Mouse (Mus musculus) hindbrain, postnatal 0 days (tissue): ENCODE measurements around the gene Rfng. TPM values are rescaled to one million over a fixed set of nuclear protein-coding genes. Genes with fewer than 3 reads are reported as not detected.
A peak's percentile ranks its signal among the peaks of the same experiment; 100 is the strongest.

ENCODE experiments used
- ATAC-seq: fragments of 200-750 bp; cut with Nextera tagmentation; 2 replicates; pipeline ENCODE4 v1.8.0; 2017; ENCODE audit warnings: mild to moderate bottlenecking, moderate TSS enrichment, moderate library complexity
- DNase-seq: peaks from one replicate; pipeline ENCODE4 v3.0.0-alpha.2; 2015; ENCODE audit warnings: low spot score
- H3K27ac ChIP-seq: fragments of 300-500 bp; sonication (generic); 2 replicates; pipeline ENCODE4 v1.5.1; 2014; ENCODE audit warnings: mild to moderate bottlenecking
- H3K27me3 ChIP-seq: fragments of 300-500 bp; sonication (generic); 2 replicates; pipeline ENCODE4 v1.6.1; 2014; ENCODE audit warnings: low read length, mixed read lengths; ENCODE audit not compliant: insufficient read depth
- H3K36me3 ChIP-seq: fragments of 300-500 bp; sonication (generic); 2 replicates; pipeline ENCODE4 v1.6.1; 2014; ENCODE audit warnings: low read length, mixed read lengths; ENCODE audit not compliant: insufficient read depth
- H3K4me1 ChIP-seq: fragments of 300-500 bp; sonication (generic); 2 replicates; pipeline ENCODE4 v1.6.1; 2014; ENCODE audit warnings: antibody characterized with exemption, low read length, mixed read lengths; ENCODE audit not compliant: insufficient read depth
- H3K4me2 ChIP-seq: fragments of 300-500 bp; sonication (generic); 2 replicates; pipeline ENCODE4 v1.6.1; 2014; ENCODE audit warnings: low read depth, mild to moderate bottlenecking, low read length, moderate library complexity, mixed read lengths
- H3K4me3 ChIP-seq: fragments of 300-500 bp; sonication (generic); 2 replicates; pipeline ENCODE4 v1.5.1; 2014; ENCODE audit warnings: low read length
- H3K9ac ChIP-seq: fragments of 300-500 bp; sonication (generic); replicated peaks from 2 replicates; pipeline ENCODE4 v1.6.1; 2014; ENCODE audit warnings: mild to moderate bottlenecking, low read length, moderate library complexity, mixed read lengths
- H3K9me3 ChIP-seq: fragments of 300-500 bp; sonication (generic); 2 replicates; pipeline ENCODE4 v1.6.1; 2016; ENCODE audit warnings: low read length, mixed read lengths
- CTCF ChIP-seq: IDR thresholded peaks from 2 replicates; pipeline ENCODE4 v1.5.1; 2016; ENCODE audit warnings: antibody characterized with exemption, control low read depth, low read depth
- WGBS: fragments of 180-500 bp; shearing (Covaris S2); extraction: QIAGEN DNeasy Blood & Tissue Kit; methylation state at CpG from one replicate; pipeline ENCODE4 v1.1.7; 2014; 5-methylcytosine and 5-hydroxymethylcytosine counted together
- polyA plus RNA-seq: library from polyadenylated mRNA; unstranded; fragments of >200 nt; fragmentation: Nextera tagmentation; extraction: Ambion mirVana; gene quantifications from 2 replicates; pipeline ENCODE4 v1.2.1, GENCODE M21; 2015
- total RNA-seq: library from RNA; depleted of rRNA; stranded (reverse); fragments of >200 nt; gene quantifications from 2 replicates; pipeline ENCODE4 v1.2.3, GENCODE M21; 2014

The Rfng gene
- total and polyA plus RNA-seq, 2 experiments from 2014 or later, result 93.6 to 107 TPM

GRCm38 (mm10) chr11:120761811-120762671 is 22.0 kb downstream of the Rfng start:
- no peak overlapping the region for H3K27ac ChIP-seq
- 0 out of 2 replicates have a peak, but pooled peaks cover 4% of the 10 kb centered on the region for H3K9me3 ChIP-seq
- ATAC-seq, result no peak
- no peak for TF ChIP-seq CTCF
- no peaks in the 10 kb centered on the region for H3K27me3 ChIP-seq
- 68% methylated on average over 14 of the region's 14 CpGs for WGBS
- no peak overlapping the region for H3K9ac ChIP-seq
- no peaks in the 10 kb centered on the region for H3K4me1 ChIP-seq
- no peak for DNase-seq
- no peaks in the 10 kb centered on the region for H3K36me3 ChIP-seq
- no peak overlapping the region for H3K4me3 ChIP-seq
- no peak overlapping the region for H3K4me2 ChIP-seq

GRCm38 (mm10) chr11:120760236-120760635 is 23.8 kb downstream of the Rfng start:
- H3K36me3 ChIP-seq, result no peaks in the 10 kb centered on the region
- H3K4me3 ChIP-seq, result no peak overlapping the region
- no peak for DNase-seq
- H3K9ac ChIP-seq, result no peak overlapping the region
- H3K4me1 ChIP-seq, result no peaks in the 10 kb centered on the region
- H3K27me3 ChIP-seq, result no peaks in the 10 kb centered on the region
- no peak overlapping the region for H3K4me2 ChIP-seq
- TF ChIP-seq CTCF, result no peak
- H3K9me3 ChIP-seq, result 0 out of 2 replicates have a peak, but pooled peaks cover 4% of the 10 kb centered on the region
- no peak overlapping the region for H3K27ac ChIP-seq
- WGBS, result 81% methylated on average over 9 of the region's 9 CpGs
- no peak for ATAC-seq

- Histone ChIP-seq H3K4me1 (no peaks in the 10 kb centered on the region), H3K27ac (no peak overlapping the region), H3K9ac (no peak overlapping the region), H3K27me3 (no peaks in the 10 kb centered on the region), H3K36me3 (no peaks in the 10 kb centered on the region), H3K9me3 (no peaks in the 10 kb centered on the region), H3K4me3 (no peak overlapping the region), H3K4me2 (no peak overlapping the region)
- no peak for ATAC-seq
- 72% methylated on average over 4 of the region's 4 CpGs for WGBS
- DNase-seq, result no peak
- TF ChIP-seq CTCF, result no peak
Observed at GRCm38 (mm10) chr11:120751606-120752005, 32.4 kb downstream of the Rfng start.

- peak; percentile 34; the same call in 1 of the 2 replicates for TF ChIP-seq CTCF
- DNase-seq, result peak; percentile 12
- no peak for ATAC-seq
- no peaks in the 10 kb centered on the region for H3K36me3 ChIP-seq
- H3K4me1 ChIP-seq, result no peaks in the 10 kb centered on the region
- no peaks in the 10 kb centered on the region for H3K27me3 ChIP-seq
- H3K4me2 ChIP-seq, result no peak overlapping the region
- 60% methylated on average over 8 of the region's 8 CpGs for WGBS
- no peak overlapping the region for H3K27ac ChIP-seq
- no peak overlapping the region for H3K4me3 ChIP-seq
- H3K9ac ChIP-seq, result no peak overlapping the region
- no peaks in the 10 kb centered on the region for H3K9me3 ChIP-seq
Observed at GRCm38 (mm10) chr11:120749430-120749829, 34.6 kb downstream of the Rfng start.

- Histone ChIP-seq H3K4me2 (no peak overlapping the region), H3K4me3 (no peak overlapping the region), H3K4me1 (no peaks in the 10 kb centered on the region), H3K27me3 (no peaks in the 10 kb centered on the region), H3K9ac (no peak overlapping the region), H3K36me3 (no peaks in the 10 kb centered on the region), H3K9me3 (no peaks in the 10 kb centered on the region), H3K27ac (no peak overlapping the region)
- TF ChIP-seq CTCF, result no peak
- WGBS, result 91% methylated on average over 4 of the region's 4 CpGs
- ATAC-seq (no peak), DNase-seq (no peak)
Observed at GRCm38 (mm10) chr11:120747974-120748373, 36.0 kb downstream of the Rfng start.

- H3K4me2 ChIP-seq, result no peak overlapping the region
- H3K27me3 ChIP-seq, result no peaks in the 10 kb centered on the region
- DNase-seq, result no peak
- 79% methylated on average over 7 of the region's 7 CpGs for WGBS
- no peaks in the 10 kb centered on the region for H3K4me1 ChIP-seq
- ATAC-seq, result no peak
- no peaks in the 10 kb centered on the region for H3K36me3 ChIP-seq
- no peaks in the 10 kb centered on the region for H3K9me3 ChIP-seq
- H3K4me3 ChIP-seq, result no peak overlapping the region
- TF ChIP-seq CTCF, result no peak
- H3K9ac ChIP-seq, result no peak overlapping the region
- H3K27ac ChIP-seq, result no peak overlapping the region
Observed at GRCm38 (mm10) chr11:120744121-120744701, 39.8 kb downstream of the Rfng start.

GRCm38 (mm10) chr11:120740981-120741380 is 43.0 kb downstream of the Rfng start:
- no peaks in the 10 kb centered on the region for H3K27me3 ChIP-seq
- no peak for ATAC-seq
- no peaks in the 10 kb centered on the region for H3K4me1 ChIP-seq
- 86% methylated on average over 5 of the region's 5 CpGs for WGBS
- no peak overlapping the region for H3K4me3 ChIP-seq
- no peaks in the 10 kb centered on the region for H3K36me3 ChIP-seq
- no peak for TF ChIP-seq CTCF
- no peak overlapping the region for H3K27ac ChIP-seq
- H3K9ac ChIP-seq, result no peak overlapping the region
- H3K9me3 ChIP-seq, result no peaks in the 10 kb centered on the region
- no peak for DNase-seq
- H3K4me2 ChIP-seq, result no peak overlapping the region
